Mouse (Mus musculus) embryonic stem cell, embryonic (primary cell): ENCODE data around the gene Tppp3.

Experiments
- CTCF ChIA-PET, 4 experiments: fragments of 300-600 bp in 2 of 4; fragments of 350-600 bp in 2 of 4; sonication (Branson Sonifier 250); formaldehyde crosslinking; loops; one replicate each; lab custom pipeline; 2022; ENCODE audit warnings: inconsistent platforms in 2 of 4; lab: Charles Lee
- POLR2A ChIA-PET, 4 experiments: fragments of 300-600 bp in 2 of 4; fragments of 350-600 bp in 2 of 4; sonication (Branson Sonifier 250); formaldehyde crosslinking; loops; one replicate each; lab custom pipeline; 2022; ENCODE audit warnings: antibody characterized with exemption in 4 of 4, inconsistent platforms in 1 of 4; lab: Charles Lee

Gene Tppp3

DNA sequence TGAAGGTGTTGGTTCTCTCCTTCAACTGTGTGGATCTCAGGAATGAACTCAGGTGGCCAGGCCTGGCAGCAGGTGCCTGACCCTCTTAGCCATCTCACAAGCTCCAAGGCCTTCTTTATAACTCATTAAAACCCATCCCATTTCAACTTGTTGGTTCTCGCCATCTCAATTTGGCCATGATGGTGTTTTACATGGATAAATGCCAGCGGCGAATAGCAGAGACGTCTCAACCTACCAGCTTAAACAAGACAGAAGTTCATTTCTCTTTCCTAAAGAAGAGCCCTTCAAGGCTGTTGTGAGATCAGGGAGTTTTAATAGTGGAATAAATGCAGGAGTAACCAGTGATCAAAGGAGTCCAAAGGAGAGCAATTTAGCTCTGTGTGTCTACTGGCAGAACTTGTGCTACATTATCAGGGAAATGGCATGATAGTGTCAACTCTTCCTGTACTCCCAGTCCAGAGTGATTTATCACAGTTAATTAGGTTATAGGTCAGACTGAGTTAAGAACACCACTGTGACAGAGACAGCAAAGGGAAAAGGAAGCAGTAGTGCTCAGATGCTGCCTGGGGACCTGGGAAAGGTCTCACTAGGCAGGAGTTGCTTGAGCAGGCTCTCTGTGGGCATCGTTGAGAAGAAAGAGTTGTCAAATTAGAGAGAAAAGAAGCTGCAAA, 34.1 kb downstream of the Tppp3 start:
- ChIA-PET CTCF (interaction anchor here in 2 of 4 experiments (0.6 to 4.4 kb wide), 4 partner anchors 34 to 96 kb away, joined by 3 to 54 read pairs (median 4); partner anchors contain the start of gene Tppp3 (in 1 of the 2)), POLR2A (no interaction called here)

DNA sequence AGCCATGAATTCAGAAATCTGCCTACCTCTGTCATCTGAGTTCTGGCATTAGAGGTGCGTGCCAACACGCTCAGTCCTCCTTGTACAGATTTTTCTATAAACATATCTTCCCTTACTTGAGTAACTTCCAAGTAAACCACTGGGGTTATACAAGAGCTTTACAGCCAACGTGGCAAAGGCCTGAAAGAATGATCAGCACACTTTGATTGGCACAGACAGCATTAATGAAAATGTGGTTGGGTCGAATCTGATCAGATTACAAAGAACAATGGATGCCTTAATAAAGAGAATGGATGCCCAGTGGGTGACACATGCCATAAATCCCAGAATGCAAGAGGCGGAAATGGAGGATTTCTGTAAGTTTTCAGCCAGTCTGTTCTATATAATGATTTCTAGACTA, 35.1 kb downstream of the Tppp3 start:
- POLR2A ChIA-PET, result interaction anchor here in 1 of 4 experiments (0.7 to 1.1 kb wide), 4 partner anchors 14 to 283 kb away, joined by 3 to 6 read pairs (median 3); no protein-coding TSS in a partner anchor
- CTCF ChIA-PET, result interaction anchor here in 2 of 4 experiments (0.5 to 4.4 kb wide), 3 partner anchors 41 to 85 kb away, joined by 3 to 54 read pairs (median 4); no protein-coding TSS in a partner anchor

DNA sequence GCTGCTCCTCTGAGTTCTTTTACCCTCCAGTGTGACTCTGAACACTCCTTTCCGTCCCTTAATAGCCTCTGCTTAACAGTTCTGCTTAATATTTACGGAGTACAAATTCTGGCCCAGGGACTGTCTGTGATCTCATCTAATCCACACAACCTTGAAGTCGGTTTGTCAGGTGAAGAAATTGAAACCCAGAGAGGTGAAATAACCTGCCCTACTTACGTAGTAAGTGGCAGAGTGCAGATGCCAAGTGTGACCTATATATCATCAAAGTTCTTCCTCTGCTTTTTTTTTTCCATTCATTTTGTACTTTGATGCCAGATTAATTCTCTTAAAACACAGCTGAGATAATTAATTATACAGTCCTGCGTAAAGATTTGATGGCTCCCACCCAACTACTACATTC, 37.2 kb downstream of the Tppp3 start:
- POLR2A ChIA-PET, result interaction anchor here in 2 of 4 experiments (0.6 to 2.7 kb wide), 6 partner anchors 8 to 1153 kb away, joined by 3 to 7 read pairs (median 3); partner anchors contain the start of gene Tppp3 (in 1 of the 2)
- CTCF ChIA-PET, result interaction anchor here in 3 of 4 experiments (1.2 to 2.0 kb wide), 5 partner anchors 8 to 60 kb away, joined by 3 to 6 read pairs (median 4); no protein-coding TSS in a partner anchor

DNA sequence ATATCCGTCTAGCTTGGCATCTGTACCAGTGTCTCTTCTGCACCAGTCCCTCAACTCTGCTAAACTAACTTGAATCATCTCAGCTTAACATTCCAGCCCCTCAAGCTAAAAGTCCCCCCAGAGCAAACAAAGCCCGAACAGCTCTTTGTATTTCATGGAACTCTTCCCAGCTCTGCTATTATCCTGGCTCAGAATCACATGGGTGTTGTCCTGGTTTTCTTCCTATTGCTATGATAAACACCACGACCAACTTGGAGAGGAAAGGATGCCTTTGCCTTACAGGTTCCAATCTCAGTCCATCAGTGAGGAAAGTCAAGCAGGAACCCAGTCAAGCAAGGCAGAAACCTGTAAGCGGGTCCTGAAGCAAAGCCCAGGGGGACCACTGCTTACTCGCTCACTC, 37.8 kb downstream of the Tppp3 start:
- ChIA-PET POLR2A (interaction anchor here in 3 of 4 experiments (0.6 to 2.7 kb wide), 11 partner anchors 8 to 567 kb away, joined by 3 to 7 read pairs (median 3); partner anchors contain the start of gene Tppp3 (in 2 of the 3)), CTCF (interaction anchor here (1.2 to 3.3 kb wide), 8 partner anchors 8 to 59 kb away, joined by 3 to 23 read pairs (median 4); no protein-coding TSS in a partner anchor)

DNA sequence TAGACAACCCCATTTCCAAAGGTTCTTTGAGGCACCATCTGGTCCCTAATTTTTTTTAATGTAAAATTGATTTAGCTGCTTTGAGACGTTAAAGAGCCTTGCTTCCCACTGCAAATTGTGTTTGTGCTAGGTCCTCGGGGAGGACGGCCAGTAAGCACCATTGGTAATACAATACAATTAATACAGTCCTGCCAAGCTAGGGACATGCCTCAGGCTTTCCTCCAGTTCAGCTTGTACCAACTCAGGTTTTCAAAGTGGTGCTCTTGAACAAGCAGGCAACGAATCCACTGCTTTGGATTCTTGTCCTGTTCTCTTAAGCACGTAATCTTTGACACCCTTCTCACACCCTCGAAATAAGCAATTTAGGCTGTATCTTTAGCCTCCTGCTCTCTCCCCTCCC, 38.3 kb downstream of the Tppp3 start:
- CTCF ChIA-PET, result interaction anchor here (0.8 to 3.3 kb wide), 12 partner anchors 8 to 58 kb away, joined by 3 to 23 read pairs (median 4); partner anchors contain the start of gene Tppp3 (in 1 of the 4)
- POLR2A ChIA-PET, result interaction anchor here in 3 of 4 experiments (0.6 to 2.7 kb wide), 12 partner anchors 9 to 567 kb away, joined by 3 to 12 read pairs (median 3); partner anchors contain the start of gene Tppp3 (in 2 of the 3)

DNA sequence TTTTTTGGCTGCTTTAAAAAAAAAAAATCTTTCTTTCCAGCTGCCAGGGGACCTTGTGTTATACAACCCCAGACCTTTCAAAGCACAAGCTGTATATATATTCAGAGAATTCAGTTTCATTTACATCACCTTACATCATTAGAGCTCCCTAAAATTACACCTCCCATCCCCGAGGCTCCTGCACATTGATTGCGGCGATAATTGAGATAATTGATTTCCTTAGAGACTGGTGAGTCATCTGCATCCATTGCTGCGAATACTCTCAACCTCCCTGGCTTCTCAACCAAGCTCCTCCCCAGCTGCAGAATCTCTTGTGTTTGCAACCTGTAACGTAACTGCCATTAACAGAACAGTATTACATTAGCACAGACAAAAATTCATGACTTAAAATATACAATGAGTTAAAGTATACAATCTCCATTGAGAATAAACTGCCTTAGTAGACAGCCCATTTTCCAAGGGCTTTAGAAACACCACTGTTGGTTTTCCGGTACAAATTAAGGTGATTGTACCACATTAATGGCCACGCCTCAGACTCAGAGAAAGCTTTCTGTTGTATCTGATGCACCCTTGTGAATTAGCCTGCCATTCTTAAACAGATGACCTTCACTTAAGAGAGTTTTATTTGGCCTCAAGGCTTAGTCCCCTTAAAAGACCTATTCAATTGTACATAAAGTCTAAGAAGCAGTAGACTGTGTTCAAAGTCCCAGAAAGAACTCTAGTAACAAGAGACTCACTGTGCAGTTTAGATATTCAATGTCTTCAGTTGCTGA, 39.4 kb downstream of the Tppp3 start:
- ChIA-PET CTCF (interaction anchor here in 3 of 4 experiments (0.6 to 3.3 kb wide), 15 partner anchors 9 to 832 kb away, joined by 3 to 23 read pairs (median 4); partner anchors contain the start of gene Tppp3 (in 3 of the 3)), POLR2A (interaction anchor here in 3 of 4 experiments (0.6 to 2.7 kb wide), 14 partner anchors 10 to 285 kb away, joined by 3 to 12 read pairs (median 4); partner anchors contain the start of genes Kctd19 (in 1 of the 3) and Tppp3 (in 1 of the 3))

DNA sequence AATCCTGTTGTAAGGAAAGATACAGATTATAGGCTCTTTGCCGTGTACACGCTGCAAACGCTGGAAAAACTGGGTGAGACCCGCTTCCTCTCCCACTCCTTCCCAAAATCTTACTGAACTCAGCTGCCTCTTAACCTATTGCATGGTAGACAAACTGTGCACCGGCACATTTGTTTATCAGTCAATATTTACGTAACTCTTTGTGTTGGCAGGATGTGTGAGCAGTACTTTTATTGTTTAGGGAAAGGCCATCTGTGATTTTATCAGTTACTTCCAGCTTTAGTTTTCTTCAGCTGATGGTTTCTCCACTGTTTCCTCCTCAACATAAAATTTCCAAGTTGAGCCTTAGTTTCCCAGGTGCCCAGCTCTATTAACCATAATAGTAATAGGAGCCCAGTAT, 44.4 kb downstream of the Tppp3 start:
- ChIA-PET CTCF (interaction anchor here in 2 of 4 experiments (1.0 to 1.5 kb wide), 4 partner anchors 12 to 89 kb away, joined by 3 to 7 read pairs (median 4); no protein-coding TSS in a partner anchor), POLR2A (interaction anchor here in 3 of 4 experiments (0.5 to 1.3 kb wide), 5 partner anchors 8 to 51 kb away, joined by 3 to 5 read pairs (median 3); partner anchors contain the start of gene Tppp3 (in 1 of the 3))

DNA sequence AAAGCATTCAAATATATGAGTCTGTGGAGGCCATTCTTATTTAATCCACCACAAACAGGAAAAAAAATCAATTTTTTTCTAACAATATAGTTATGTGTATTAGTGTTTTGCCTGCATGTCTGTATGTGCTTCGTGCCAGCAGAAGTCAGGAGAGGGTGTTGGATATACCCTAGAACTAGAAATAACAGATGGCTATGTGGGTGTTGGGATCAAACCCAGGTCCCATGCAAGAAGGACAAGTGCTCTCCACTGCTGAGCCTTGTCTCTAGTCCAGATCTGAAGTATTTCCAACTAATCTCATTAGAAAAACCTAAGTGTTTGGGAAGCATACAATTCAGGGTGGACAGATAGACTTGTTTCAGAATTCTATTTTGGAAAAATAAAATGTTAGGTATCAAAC, 49.3 kb downstream of the Tppp3 start:
- CTCF ChIA-PET, result no interaction called here
- POLR2A ChIA-PET, result no interaction called here

DNA sequence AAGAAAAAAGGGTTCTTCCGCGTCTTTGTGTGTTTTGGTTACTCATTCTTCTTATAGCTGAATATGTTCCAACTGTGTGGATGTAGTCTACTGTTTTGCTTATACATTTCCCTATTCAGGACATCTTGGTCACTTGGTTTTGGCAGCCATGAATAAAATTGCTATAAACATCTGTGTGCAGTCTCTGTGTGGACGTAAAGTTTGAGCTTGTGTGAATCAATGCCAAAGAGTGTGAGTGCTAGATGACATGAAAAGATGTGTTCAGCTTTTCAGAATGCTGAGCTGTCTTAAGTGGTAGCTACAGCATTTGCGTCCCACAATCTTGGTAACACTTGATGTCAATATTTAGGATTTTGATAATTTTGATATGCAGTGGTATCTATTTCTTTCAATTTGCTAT, 51.5 kb downstream of the Tppp3 start:
- CTCF ChIA-PET, result interaction anchor here in 1 of 4 experiments (1.1 to 1.7 kb wide), 2 partner anchors 63 to 151 kb away, joined by 3 to 6 read pairs; partner anchors contain the start of gene Hsf4
- POLR2A ChIA-PET, result interaction anchor here in 1 of 4 experiments (1.3 kb wide), 1 partner anchor 12 kb away, joined by 3 read pairs; no protein-coding TSS in a partner anchor

DNA sequence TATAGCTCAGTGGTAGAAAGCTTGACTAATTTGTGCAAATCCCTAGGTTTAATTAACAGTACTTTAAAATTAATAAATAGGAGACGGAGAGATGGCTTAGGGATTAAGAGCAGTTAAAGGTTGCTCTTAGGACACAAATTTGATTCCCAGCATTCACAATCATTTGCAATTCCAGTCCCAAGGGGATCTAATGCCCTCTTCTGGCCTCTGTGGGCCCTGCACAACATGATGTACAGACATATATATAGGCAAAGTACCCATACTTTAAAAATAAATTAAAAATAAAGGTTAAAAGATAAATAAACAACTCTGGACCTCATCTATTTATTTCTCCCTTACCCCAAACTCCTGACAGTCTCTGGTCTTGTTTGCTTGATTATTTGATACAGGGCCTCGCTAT, 52.3 kb downstream of the Tppp3 start:
- CTCF ChIA-PET, result interaction anchor here in 1 of 4 experiments (1.7 kb wide), 1 partner anchor 150 kb away, joined by 3 read pairs; the partner anchor contains the start of gene Hsf4
- POLR2A ChIA-PET, result interaction anchor here in 2 of 4 experiments (0.6 to 1.3 kb wide), 3 partner anchors 8 to 481 kb away, joined by 3 to 5 read pairs (median 3); no protein-coding TSS in a partner anchor
